Mouse (Mus musculus): Measurements from ENCODE around the gene Pcsk6. TPM values are rescaled to one million over a fixed set of nuclear protein-coding genes. Genes with fewer than 3 reads are reported as not detected.

Pcsk6 gene
- total RNA-seq, 2 experiments from 2014 or later, result 15.8 to 19.4 TPM

GRCm38 (mm10) chr7:65880666-65881289 is 19.2 kb downstream of the Pcsk6 start:
- DNase-seq (ENCODE audit: low spot score), result no peak

- DNase-seq (ENCODE audit: low spot score), result peak; percentile 32
These were observed 19.8 kb downstream of the Pcsk6 start for GRCm38 (mm10) chr7:65881290-65881688.

- DNase-seq (ENCODE audit: low spot score), result no peak
These were observed 23.4 kb downstream of the Pcsk6 start for GRCm38 (mm10) chr7:65884928-65885327.

GRCm38 (mm10) chr7:65885819-65886218 is 24.3 kb downstream of the Pcsk6 start:
- DNase-seq (ENCODE audit: low spot score), result no peak

GRCm38 (mm10) chr7:65891831-65892230 is 30.3 kb downstream of the Pcsk6 start:
- peak; percentile 54 for DNase-seq (ENCODE audit: low spot score)

- DNase-seq (ENCODE audit: low spot score), result no peak
These were observed 30.8 kb downstream of the Pcsk6 start for GRCm38 (mm10) chr7:65892264-65892828.

- DNase-seq (ENCODE audit: low spot score), result no peak
These were observed 32.0 kb downstream of the Pcsk6 start for GRCm38 (mm10) chr7:65893546-65893945.

- no peak for DNase-seq (ENCODE audit: low spot score)
These were observed 33.7 kb downstream of the Pcsk6 start for GRCm38 (mm10) chr7:65895262-65895661.

GRCm38 (mm10) chr7:65901231-65901630 is 39.7 kb downstream of the Pcsk6 start:
- DNase-seq (ENCODE audit: low spot score), result no peak

- peak; percentile 67 for DNase-seq (ENCODE audit: low spot score)
These were observed 41.1 kb downstream of the Pcsk6 start for GRCm38 (mm10) chr7:65902471-65903180.

- no peak for DNase-seq (ENCODE audit: low spot score)
These were observed 41.9 kb downstream of the Pcsk6 start for GRCm38 (mm10) chr7:65903456-65903855.

- peak; percentile 33 for DNase-seq (ENCODE audit: low spot score)
These were observed 45.2 kb downstream of the Pcsk6 start for GRCm38 (mm10) chr7:65906528-65907272.

- DNase-seq (ENCODE audit: low spot score), result peak; percentile 28
These were observed 48.0 kb downstream of the Pcsk6 start for GRCm38 (mm10) chr7:65909343-65910127.

- no peak for DNase-seq (ENCODE audit: low spot score)
These were observed 51.6 kb downstream of the Pcsk6 start for GRCm38 (mm10) chr7:65913088-65913610.

- DNase-seq (ENCODE audit: low spot score), result peak; percentile 62
These were observed 53.3 kb downstream of the Pcsk6 start for GRCm38 (mm10) chr7:65914761-65915301.

- DNase-seq (ENCODE audit: low spot score), result no peak
These were observed 54.3 kb downstream of the Pcsk6 start for GRCm38 (mm10) chr7:65915821-65916220.

GRCm38 (mm10) chr7:65916566-65916965 is 55.0 kb downstream of the Pcsk6 start:
- peak; percentile 48 for DNase-seq (ENCODE audit: low spot score)

GRCm38 (mm10) chr7:65918431-65918830 is 56.9 kb downstream of the Pcsk6 start:
- no peak for DNase-seq (ENCODE audit: low spot score)

- no peak for DNase-seq (ENCODE audit: low spot score)
These were observed 67.9 kb downstream of the Pcsk6 start for GRCm38 (mm10) chr7:65929398-65929797.

- DNase-seq (ENCODE audit: low spot score), result no peak
These were observed 68.9 kb downstream of the Pcsk6 start for GRCm38 (mm10) chr7:65930478-65930877.

Data from gastrocnemius, adult 18-20 months (tissue).